Mouse (Mus musculus) v-Abl transformed pro-B cells (cell line): ENCODE data around the gene Psmd7.
"Not testable (repeated sequence)": the region's sequence is repeated elsewhere in the genome, so short reads cannot be mapped to it uniquely, and the experiment has no call there.

ENCODE experiments used
- in situ Hi-C, 2 experiments: fragments of 400-800 bp; cut with MboI; formaldehyde crosslinking; loops; one replicate each; pipeline ENCODE4 v1.15.1; 2025; ENCODE audit not compliant: unreplicated experiment in 2 of 2

Gene Psmd7

DNA sequence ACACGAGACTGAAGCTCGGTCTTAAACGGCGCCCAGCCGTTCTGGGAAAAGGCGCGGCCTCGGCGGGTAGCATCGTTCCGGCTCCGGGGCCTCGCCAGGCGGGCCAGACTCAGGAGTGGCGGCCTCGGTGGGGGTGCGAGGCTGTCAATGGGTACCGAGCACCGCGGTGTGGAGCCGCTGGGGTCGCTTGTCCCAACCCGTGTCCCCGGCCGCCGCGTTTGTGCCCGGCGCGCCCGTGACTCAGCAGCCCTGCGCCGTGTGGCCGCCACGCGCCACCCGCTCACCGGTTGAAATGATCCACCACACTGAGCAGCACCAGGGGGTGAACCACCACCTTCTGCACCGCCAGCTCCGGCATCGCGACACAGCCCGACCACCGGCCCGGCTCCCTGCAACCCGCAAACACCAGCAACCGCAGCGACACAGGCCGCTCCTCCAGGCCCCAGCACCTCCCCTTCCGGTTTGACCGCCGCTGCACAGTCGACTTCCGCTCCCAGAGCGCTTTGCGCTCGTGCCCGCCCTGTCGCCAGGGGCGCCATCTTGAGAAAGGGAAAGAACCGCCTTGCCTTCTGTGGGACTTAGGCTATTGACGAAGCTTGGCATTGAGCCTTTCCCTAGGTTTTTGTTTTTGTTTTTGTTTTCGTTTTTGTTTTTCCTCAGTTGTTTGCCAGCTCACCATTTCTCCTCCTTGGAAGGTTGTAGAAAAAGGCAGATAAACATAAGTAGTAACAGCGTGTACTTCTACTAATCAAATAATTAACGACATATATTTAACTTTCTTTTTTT lies at the start of gene Psmd7:
Gene Psmd7, minus strand, starts transcription at position 470 of the 786 bp plus-strand sequence.
- in situ Hi-C loops: loop anchor here (10.0 to 25.0 kb wide), 4 partner anchors 701 to 1176 kb away; partner anchors contain the start of genes Zfp90 (in 2 of the 2), Tango6 (in 1 of the 2) and Utp4 (in 1 of the 2)

GRCm38 (mm10) chr8:107633734-107634133 lies 45.5 kb upstream of the Psmd7 start:
- in situ Hi-C loops: no loop called here

GRCm38 (mm10) chr8:107629701-107630100 lies 41.4 kb upstream of the Psmd7 start:
- in situ Hi-C loops: no loop called here

- in situ Hi-C loops: no loop called here
Measured at GRCm38 (mm10) chr8:107628501-107629149, 40.4 kb upstream of the Psmd7 start.

- in situ Hi-C loops: no loop called here
Measured at GRCm38 (mm10) chr8:107627881-107628280, 39.6 kb upstream of the Psmd7 start.

DNA sequence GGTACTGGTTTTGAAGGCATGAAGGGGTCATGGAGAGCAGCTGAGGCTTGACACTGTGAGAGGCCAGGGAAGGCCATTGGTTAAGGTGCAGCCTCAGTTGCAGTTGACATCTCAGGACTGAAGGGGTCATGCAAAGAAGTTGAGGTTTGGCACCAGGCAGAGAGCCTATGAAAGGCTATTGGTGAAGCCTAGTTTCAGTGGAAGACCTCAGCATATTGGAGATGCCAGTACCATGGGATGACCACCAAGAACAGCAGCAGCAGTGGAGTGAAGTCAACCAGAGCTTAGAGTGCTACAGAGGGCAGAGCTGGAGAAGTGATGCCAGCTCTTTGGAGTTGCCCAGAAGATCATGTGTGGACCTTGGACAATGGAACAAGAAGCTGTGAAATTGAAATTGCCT lies 36.0 kb upstream of the Psmd7 start:
- in situ Hi-C loops: not testable (repeated sequence)

GRCm38 (mm10) chr8:107621930-107622623 lies 33.8 kb upstream of the Psmd7 start:
- in situ Hi-C loops: no loop called here

- in situ Hi-C loops: no loop called here
Measured at GRCm38 (mm10) chr8:107621136-107621535, 32.9 kb upstream of the Psmd7 start.

- in situ Hi-C loops: no loop called here
Measured at GRCm38 (mm10) chr8:107618499-107618898, 30.2 kb upstream of the Psmd7 start.

GRCm38 (mm10) chr8:107613411-107613810 lies 25.1 kb upstream of the Psmd7 start:
- in situ Hi-C loops: no loop called here

DNA sequence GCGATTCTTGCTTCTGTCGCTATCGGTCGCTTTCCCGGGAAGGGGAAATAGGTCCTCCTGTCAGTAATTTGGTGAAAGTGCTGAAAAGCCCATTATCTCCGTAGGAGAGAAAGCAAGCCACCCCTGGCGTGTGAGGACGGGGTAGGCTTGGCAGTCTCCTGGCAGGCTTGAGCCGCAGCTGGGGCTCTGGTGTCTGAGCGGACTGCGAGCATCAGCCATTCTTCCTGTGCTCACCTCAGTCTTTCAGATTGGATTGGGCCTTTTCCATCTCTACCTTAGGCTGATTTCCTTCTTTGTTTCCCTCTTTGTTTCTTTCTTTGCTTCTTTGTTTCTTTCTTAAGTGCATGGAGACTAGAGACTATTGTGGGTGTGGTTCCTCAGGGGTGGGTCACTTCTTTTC lies 22.6 kb upstream of the Psmd7 start:
- in situ Hi-C loops: no loop called here

DNA sequence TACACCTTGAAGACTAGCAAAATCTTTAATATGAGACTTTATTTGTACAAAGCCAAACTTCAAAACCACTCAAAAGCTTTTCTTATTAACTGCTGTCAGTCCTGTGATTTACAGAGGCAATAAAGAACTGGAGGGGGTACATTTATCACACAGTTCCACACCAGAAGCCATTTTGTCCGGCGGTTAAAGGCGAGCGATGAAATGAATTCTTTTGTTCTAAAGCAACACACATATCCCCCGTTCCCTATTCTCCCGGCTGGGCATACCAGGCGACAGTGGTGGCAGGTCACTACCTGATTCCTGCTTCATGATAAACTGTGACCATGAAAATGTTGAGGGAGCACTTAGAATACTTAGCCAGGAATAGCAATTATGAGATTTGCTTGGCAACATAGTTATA lies 20.5 kb upstream of the Psmd7 start:
- in situ Hi-C loops: loop anchor here in 1 of 2 experiments (5.0 kb wide), 1 partner anchor 1929 kb away; no protein-coding TSS in a partner anchor

- in situ Hi-C loops: loop anchor here in 1 of 2 experiments (5.0 kb wide), 1 partner anchor 1934 kb away; no protein-coding TSS in a partner anchor
Measured at GRCm38 (mm10) chr8:107603026-107603425, 14.8 kb upstream of the Psmd7 start.

GRCm38 (mm10) chr8:107599691-107600090 lies 11.4 kb upstream of the Psmd7 start:
- in situ Hi-C loops: loop anchor here (5.0 to 25.0 kb wide), 4 partner anchors 712 to 1938 kb away; partner anchors contain the start of genes Zfp90 (in 2 of the 2), Tango6 (in 1 of the 2) and Utp4 (in 1 of the 2)

DNA sequence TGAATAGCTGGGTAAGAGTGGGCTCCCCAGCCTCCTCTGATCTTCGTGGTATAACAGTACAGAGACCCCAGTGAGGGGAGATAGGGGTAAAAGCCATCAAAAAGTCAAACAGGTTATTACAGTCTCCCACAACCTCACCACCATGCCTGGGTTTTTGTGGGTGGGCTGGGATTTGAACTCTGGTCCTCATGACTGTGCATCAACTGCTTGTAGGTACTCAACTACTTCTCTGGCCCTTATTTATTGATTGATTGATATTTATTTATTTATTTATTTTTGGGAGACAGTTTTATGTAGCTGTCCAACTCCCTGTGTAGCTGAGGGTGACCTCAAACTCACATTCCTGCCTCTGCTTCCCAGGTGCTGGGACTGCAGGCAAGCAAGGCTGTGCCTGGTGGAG lies 9.5 kb upstream of the Psmd7 start:
- in situ Hi-C loops: loop anchor here (25.0 kb wide), 3 partner anchors 710 to 1185 kb away; partner anchors contain the start of genes Zfp90 (in 2 of the 2), Tango6 (in 1 of the 2) and Utp4 (in 1 of the 2)

DNA sequence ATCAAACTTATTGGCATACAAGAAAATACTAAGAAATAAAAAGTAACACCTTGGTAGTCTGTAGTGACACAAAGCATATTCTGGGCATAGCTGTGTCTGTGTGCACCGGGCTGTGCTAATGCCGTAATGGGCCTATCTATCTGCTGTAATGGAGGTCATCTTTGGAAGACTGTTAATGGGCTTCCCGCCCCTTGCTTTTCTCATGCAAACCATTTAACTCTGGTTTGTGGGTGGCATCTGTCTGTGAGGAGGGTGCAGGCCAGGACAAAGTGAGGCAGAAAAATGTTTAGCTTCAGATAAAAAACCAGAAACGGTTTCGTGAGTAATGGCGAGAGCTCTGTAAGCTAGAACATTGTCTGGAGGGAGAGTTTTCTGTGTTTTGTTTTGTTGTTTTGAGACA lies 6.6 kb upstream of the Psmd7 start:
- in situ Hi-C loops: loop anchor here (25.0 kb wide), 3 partner anchors 708 to 1183 kb away; partner anchors contain the start of genes Zfp90 (in 2 of the 2), Tango6 (in 1 of the 2) and Utp4 (in 1 of the 2)

- in situ Hi-C loops: loop anchor here (25.0 kb wide), 3 partner anchors 707 to 1182 kb away; partner anchors contain the start of genes Zfp90 (in 2 of the 2), Tango6 (in 1 of the 2) and Utp4 (in 1 of the 2)
Measured at GRCm38 (mm10) chr8:107593967-107594729, 5.9 kb upstream of the Psmd7 start.

- in situ Hi-C loops: loop anchor here (10.0 to 25.0 kb wide), 4 partner anchors 700 to 1175 kb away; partner anchors contain the start of genes Zfp90 (in 2 of the 2), Tango6 (in 1 of the 2) and Utp4 (in 1 of the 2)
Measured at GRCm38 (mm10) chr8:107587429-107587994, 752 bp downstream of the Psmd7 start.

GRCm38 (mm10) chr8:107582136-107582535 lies 6.1 kb downstream of the Psmd7 start:
- in situ Hi-C loops: loop anchor here (10.0 to 25.0 kb wide), 4 partner anchors 695 to 1170 kb away; partner anchors contain the start of genes Zfp90 (in 2 of the 2), Tango6 (in 1 of the 2) and Utp4 (in 1 of the 2)
